Mouse (Mus musculus) kidney, adult 18-20 months (tissue): ENCODE measurements around the gene Rela.
A peak's percentile ranks its signal among the peaks of the same experiment; 100 is the strongest.

Experiments used
- DNase-seq: peaks from one replicate; pipeline ENCODE4 v3.0.0; 2021

Gene Rela

DNA sequence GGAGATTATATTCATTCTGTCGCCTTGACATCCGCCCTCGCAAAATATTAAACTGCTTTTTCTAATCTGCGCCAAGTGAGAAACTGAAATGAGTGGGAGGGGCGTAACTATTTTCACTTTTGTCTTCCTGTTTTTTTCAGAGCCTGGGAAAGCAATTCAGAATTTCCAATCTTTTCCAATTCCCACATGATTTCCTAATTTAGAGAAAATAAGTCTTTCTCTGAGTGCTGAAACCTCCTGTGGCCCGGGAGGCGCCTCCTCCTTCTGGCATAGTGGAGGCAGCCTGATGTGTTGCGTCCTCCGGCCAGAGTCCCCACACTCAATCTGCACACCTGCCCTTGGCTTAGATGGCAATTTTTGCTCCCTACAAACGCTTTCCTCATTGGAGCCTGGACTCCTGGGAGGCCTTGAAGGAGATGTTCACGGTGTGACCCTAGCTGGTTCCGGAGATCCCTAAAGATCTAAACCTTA is 677 bp upstream of the Rela start:
- no peak for DNase-seq

GRCm38 (mm10) chr19:5638416-5639005 is 1.2 kb downstream of the Rela start:
- no peak for DNase-seq

DNA sequence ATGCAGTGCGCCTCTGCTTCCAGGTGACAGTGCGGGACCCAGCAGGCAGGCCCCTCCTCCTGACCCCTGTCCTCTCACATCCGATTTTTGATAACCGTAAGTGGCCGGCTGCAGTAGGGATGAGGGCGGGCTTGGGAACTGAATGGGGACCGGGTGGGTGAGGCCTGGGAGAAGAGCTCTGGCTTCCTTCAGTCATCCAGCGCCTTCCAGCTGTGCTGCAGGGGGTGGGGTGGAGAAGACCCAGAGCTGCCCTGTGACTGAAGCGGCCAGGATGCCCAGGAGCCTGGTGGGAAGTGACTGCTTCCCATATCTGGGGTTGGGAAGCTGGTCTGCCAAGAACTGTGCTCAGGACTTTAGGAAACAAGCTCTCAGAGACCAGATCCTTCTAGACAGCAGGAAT is 3.1 kb downstream of the Rela start:
- no peak for DNase-seq

- DNase-seq, result no peak
These were observed 3.7 kb downstream of the Rela start for GRCm38 (mm10) chr19:5641021-5641420.

GRCm38 (mm10) chr19:5641641-5642040 is 4.4 kb downstream of the Rela start:
- no peak for DNase-seq

DNA sequence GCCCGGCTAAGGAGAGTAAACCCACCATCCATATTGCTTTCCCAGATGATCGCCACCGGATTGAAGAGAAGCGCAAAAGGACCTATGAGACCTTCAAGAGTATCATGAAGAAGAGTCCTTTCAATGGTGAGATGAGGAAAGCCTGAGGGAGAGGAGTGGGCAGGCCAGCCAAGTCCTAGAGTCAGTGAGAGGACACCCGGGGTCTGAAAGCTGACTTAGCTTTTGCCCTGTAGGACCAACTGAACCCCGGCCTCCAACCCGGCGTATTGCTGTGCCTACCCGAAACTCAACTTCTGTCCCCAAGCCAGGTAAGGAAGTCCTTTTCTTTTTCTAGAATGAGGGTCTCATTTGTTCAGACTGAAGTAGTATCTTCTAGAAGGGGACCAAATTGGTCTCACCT is 8.0 kb downstream of the Rela start:
- no peak for DNase-seq

GRCm38 (mm10) chr19:5646731-5647330 is 9.5 kb downstream of the Rela start:
- no peak for DNase-seq

GRCm38 (mm10) chr19:5647791-5648190 is 10.5 kb downstream of the Rela start:
- no peak for DNase-seq

DNA sequence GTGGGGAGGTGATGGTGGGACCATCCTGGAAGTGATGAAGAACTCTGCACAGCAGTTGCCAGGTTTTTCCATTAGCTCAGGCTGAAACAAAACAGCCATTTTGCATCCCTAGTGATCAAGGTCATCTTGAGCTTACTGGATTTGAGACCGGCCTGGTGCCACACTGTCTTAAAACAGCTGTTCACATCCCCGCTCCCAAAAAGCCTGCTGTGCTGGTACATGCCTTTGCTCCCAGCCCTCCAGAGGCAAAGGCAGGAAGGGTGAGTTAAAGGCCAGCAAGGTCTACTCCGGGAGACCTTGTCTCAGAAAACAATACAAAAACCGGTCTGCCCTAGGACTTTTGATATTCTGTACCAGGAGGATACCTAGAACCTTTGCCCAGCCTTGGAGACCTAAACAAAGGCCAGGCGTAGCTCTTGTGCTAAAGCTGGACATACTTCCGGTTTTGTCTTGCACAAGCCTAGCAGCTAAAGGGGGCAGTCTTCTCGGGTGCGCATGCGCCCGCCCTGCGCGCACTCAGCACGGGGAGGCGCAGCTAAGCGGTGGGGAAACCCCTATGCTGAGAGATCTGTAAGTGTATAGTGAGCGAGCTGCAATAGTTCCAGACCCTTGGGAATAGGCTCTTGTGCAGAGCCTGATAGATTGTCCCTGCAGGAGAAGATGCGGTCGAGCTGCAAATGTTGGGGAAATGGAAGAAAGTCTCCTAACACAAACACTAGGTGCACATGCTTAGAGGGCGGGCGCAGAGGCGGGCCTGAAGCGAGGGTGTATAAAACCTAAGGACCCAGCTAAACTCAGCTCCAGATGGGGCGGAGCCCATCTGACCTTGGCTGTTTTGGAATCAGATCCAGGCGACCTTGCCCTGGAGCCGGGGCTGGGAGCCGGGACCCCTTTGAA is 11.4 kb downstream of the Rela start:
- peak; percentile 83 for DNase-seq

DNA sequence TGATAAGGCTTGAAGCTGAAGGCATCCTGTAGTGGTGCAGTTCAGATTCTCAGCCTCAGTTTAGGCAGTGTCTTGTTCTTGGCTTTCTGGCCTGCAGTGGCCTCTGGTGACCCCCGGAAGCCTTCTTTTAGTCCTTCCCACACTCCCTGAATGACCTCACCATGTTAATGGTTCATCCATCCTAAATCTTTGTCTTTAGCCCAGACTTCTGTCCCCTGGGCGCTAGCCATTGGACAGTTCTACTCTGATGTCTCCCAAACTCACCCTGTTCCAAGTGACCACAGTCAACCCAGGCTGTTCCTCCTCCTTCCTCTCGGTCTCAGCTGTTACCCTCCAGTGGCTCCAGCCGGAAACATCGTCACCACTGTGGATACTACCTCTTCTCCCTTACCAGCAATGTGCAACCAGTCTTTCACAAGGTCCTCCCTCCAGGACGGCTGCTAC is 12.0 kb downstream of the Rela start:
- no peak for DNase-seq

DNA sequence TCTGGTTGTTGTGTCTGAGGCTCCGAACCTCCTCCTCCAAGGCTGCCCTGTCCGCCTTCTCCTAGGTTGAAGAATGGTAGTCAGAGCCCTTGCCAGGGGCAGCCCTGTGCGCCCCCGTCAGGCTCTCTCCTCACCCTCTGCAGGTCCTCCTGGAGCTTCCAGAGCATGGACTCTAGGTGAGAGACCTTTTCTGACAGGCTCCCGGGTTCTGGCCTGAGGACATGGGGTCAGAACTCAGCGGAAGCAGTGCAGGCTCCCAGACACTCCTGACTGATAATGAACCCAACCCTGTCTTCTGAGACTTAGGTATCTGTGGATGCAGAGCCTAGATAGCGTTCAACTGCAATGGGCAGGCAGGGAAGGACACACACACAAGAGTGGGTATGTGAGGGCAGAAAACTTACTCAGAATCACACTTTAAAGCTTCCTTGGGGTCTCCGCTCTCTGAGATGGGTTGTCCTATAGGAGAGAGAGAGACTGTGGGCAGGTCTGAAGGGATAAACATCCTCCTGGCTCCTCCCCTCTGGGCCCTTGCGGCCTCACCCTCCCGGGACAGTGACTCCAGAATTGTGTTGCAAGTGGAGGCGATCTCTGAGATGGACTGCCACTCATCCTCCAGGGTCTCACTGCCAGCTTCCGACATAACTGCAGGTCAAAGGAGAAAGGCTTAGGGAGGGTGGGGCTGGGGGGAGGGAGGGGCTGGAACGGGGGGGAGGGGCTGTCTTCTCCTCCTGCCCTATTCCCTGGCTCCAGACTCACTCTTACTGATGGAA is 14.4 kb downstream of the Rela start:
- no peak for DNase-seq

- no peak for DNase-seq
These were observed 15.3 kb downstream of the Rela start for GRCm38 (mm10) chr19:5652570-5652969.

- peak; percentile 22 for DNase-seq
These were observed 16.9 kb downstream of the Rela start for GRCm38 (mm10) chr19:5653969-5654719.

GRCm38 (mm10) chr19:5654720-5655298 is 17.5 kb downstream of the Rela start:
- no peak for DNase-seq

GRCm38 (mm10) chr19:5660942-5661751 is 23.9 kb downstream of the Rela start:
- peak; percentile 55 for DNase-seq

DNA sequence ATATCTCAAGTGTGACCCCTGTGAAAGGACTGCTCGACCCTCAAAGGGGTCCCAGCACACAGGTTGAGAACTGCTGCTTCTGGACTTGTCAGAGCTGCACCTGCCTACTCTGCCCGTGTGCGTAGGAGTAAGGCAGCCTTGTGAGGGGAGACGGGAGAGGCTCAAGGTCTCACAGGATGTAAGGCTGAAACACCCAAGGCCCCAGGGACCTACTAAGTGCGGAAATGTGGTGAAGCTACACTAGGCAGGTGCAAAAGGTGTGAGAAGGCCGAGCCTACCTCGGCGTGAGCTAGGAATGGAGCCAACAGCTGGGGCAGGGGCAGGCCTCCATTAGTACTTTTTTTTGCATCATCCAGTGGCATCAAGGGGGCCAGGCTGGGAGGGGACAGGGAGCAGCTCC is 25.0 kb downstream of the Rela start:
- no peak for DNase-seq

- DNase-seq, result peak; percentile 95
These were observed 26.0 kb downstream of the Rela start, which contains the start of gene Sipa1 for GRCm38 (mm10) chr19:5662981-5663913. Gene Sipa1 (minus strand): TSS chr19:5663707.

GRCm38 (mm10) chr19:5664669-5665257 is 27.5 kb downstream of the Rela start:
- no peak for DNase-seq

GRCm38 (mm10) chr19:5665465-5665864 is 28.2 kb downstream of the Rela start:
- no peak for DNase-seq
